Mouse (Mus musculus) testis, adult 2 months (tissue): ENCODE measurements around the gene Parva.

Source experiments
- CTCF ChIP-seq: fragments of 200-500 bp; IDR thresholded peaks from 2 replicates; pipeline ENCODE4 v1.5.1; 2012; ENCODE audit warnings: low read depth, mild to moderate bottlenecking, inconsistent platforms, low read length, moderate library complexity; ENCODE audit not compliant: control insufficient read depth, insufficient read depth, insufficient replicate concordance
- POLR2A ChIP-seq: fragments of 200-500 bp; IDR thresholded peaks from 2 replicates; pipeline ENCODE4 v1.6.1; 2012; ENCODE audit warnings: low read depth, mild to moderate bottlenecking, inconsistent platforms, low read length, moderate library complexity; ENCODE audit not compliant: control insufficient read depth

DNA sequence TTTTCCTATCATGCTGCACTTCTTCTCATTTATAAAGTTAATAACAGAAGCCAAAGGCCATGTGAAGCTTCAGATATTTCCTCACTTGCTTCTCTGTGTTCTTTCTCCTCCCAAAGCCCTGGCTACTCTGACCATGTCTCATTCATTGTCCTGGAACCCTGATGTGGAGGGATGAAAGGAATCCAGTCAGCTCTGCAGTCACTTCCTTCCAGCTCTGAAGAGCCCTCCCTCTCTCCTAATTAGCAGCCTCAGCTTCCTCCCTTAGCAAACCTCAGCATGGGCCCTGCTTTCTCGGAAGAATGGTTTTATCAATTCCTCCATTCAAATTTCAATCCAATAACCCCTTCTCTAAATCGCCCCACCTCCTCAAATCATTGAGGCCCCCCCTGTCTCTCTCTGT is 56.1 kb downstream of the Parva start:
- TF ChIP-seq CTCF = no peak
- no peak for TF ChIP-seq POLR2A
